Mouse (Mus musculus): Measurements from ENCODE around the gene Acot7. TPM values are rescaled to one million over a fixed set of nuclear protein-coding genes. Genes with fewer than 3 reads are reported as not detected.

The Acot7 gene
- polyA plus RNA-seq, 1 experiment, result 344 TPM

- DNase-seq (ENCODE audit: extremely low spot score in 1 of 2, low spot score in 1 of 2), result no peak
Observed at GRCm38 (mm10) chr4:152151451-152151965, 26.4 kb upstream of the Acot7 start.

- DNase-seq (ENCODE audit: extremely low spot score in 1 of 2, low spot score in 1 of 2), result no peak
Observed at GRCm38 (mm10) chr4:152151966-152152544, 25.9 kb upstream of the Acot7 start, which contains the start of gene Espn. Espn (minus strand) TSS chr4:152152371.

GRCm38 (mm10) chr4:152153771-152154177, 24.2 kb upstream of the Acot7 start:
- peak in 1 of 2 experiments; percentile 87 for DNase-seq (ENCODE audit: extremely low spot score in 1 of 2, low spot score in 1 of 2)

- no peak for DNase-seq (ENCODE audit: extremely low spot score in 1 of 2, low spot score in 1 of 2)
Observed at GRCm38 (mm10) chr4:152155019-152155418, 22.9 kb upstream of the Acot7 start.

- DNase-seq (ENCODE audit: extremely low spot score in 1 of 2, low spot score in 1 of 2), result peak in 1 of 2 experiments; percentile 72
Observed at GRCm38 (mm10) chr4:152157779-152158584, 20.0 kb upstream of the Acot7 start.

- no peak for DNase-seq (ENCODE audit: extremely low spot score in 1 of 2, low spot score in 1 of 2)
Observed at GRCm38 (mm10) chr4:152158585-152159284, 19.2 kb upstream of the Acot7 start, which contains the start of gene Hes2. Hes2 (plus strand) TSS chr4:152158867.

GRCm38 (mm10) chr4:152159285-152159678, 18.7 kb upstream of the Acot7 start:
- DNase-seq (ENCODE audit: extremely low spot score in 1 of 2, low spot score in 1 of 2), result no peak

- DNase-seq (ENCODE audit: extremely low spot score in 1 of 2, low spot score in 1 of 2), result no peak
Observed at GRCm38 (mm10) chr4:152160748-152161147, 17.2 kb upstream of the Acot7 start.

- DNase-seq (ENCODE audit: extremely low spot score in 1 of 2, low spot score in 1 of 2), result no peak
Observed at GRCm38 (mm10) chr4:152161601-152162000, 16.3 kb upstream of the Acot7 start.

- DNase-seq (ENCODE audit: extremely low spot score in 1 of 2, low spot score in 1 of 2), result no peak
Observed at GRCm38 (mm10) chr4:152162748-152163147, 15.2 kb upstream of the Acot7 start.

- peak in 1 of 2 experiments; percentile 72 for DNase-seq (ENCODE audit: extremely low spot score in 1 of 2, low spot score in 1 of 2)
Observed at GRCm38 (mm10) chr4:152165036-152165931, 12.7 kb upstream of the Acot7 start.

- DNase-seq (ENCODE audit: extremely low spot score in 1 of 2, low spot score in 1 of 2), result no peak
Observed at GRCm38 (mm10) chr4:152168052-152168451, 9.9 kb upstream of the Acot7 start.

- no peak for DNase-seq (ENCODE audit: extremely low spot score in 1 of 2, low spot score in 1 of 2)
Observed at GRCm38 (mm10) chr4:152169103-152169502, 8.8 kb upstream of the Acot7 start.

- no peak for DNase-seq (ENCODE audit: extremely low spot score in 1 of 2, low spot score in 1 of 2)
Observed at GRCm38 (mm10) chr4:152170286-152170685, 7.6 kb upstream of the Acot7 start.

- DNase-seq (ENCODE audit: extremely low spot score in 1 of 2, low spot score in 1 of 2), result no peak
Observed at GRCm38 (mm10) chr4:152171543-152171942, 6.4 kb upstream of the Acot7 start.

- peak; percentile 65 to 94 for DNase-seq (ENCODE audit: extremely low spot score in 1 of 2, low spot score in 1 of 2)
Observed at GRCm38 (mm10) chr4:152173041-152173440, 4.9 kb upstream of the Acot7 start.

- DNase-seq (ENCODE audit: extremely low spot score in 1 of 2, low spot score in 1 of 2), result no peak
Observed at GRCm38 (mm10) chr4:152173956-152174355, 4.0 kb upstream of the Acot7 start.

- no peak for DNase-seq (ENCODE audit: extremely low spot score in 1 of 2, low spot score in 1 of 2)
Observed at GRCm38 (mm10) chr4:152176638-152177037, 1.3 kb upstream of the Acot7 start.

- DNase-seq (ENCODE audit: extremely low spot score in 1 of 2, low spot score in 1 of 2), result no peak
Observed at GRCm38 (mm10) chr4:152177174-152177536, 779 bp upstream of the Acot7 start.

GRCm38 (mm10) chr4:152178344-152178864, 470 bp downstream of the Acot7 start:
- DNase-seq (ENCODE audit: extremely low spot score in 1 of 2, low spot score in 1 of 2), result peak in 1 of 2 experiments; percentile 52
